Mouse (Mus musculus) midbrain, embryonic 12.5 days (tissue): ENCODE measurements around the gene Nup210l. TPM values are rescaled to one million over a fixed set of nuclear protein-coding genes. Genes with fewer than 3 reads are reported as not detected.

Experiments
- ATAC-seq: fragments of 200-750 bp; cut with Nextera tagmentation; 2 replicates; pipeline ENCODE4 v1.8.0; 2017; ENCODE audit warnings: low read depth, moderate TSS enrichment, moderate library complexity; ENCODE audit not compliant: low FRiP score
- H3K27ac ChIP-seq: fragments of 300-500 bp; sonication (generic); replicated peaks from 2 replicates; pipeline ENCODE4 v1.5.1; 2016; ENCODE audit warnings: mild to moderate bottlenecking
- H3K27me3 ChIP-seq: fragments of 300-500 bp; sonication (generic); 2 replicates; pipeline ENCODE4 v1.6.1; 2016; ENCODE audit warnings: mild to moderate bottlenecking
- H3K36me3 ChIP-seq: fragments of 300-500 bp; sonication (generic); 2 replicates; pipeline ENCODE4 v1.6.1; 2016
- H3K4me1 ChIP-seq: fragments of 300-500 bp; sonication (generic); 2 replicates; pipeline ENCODE4 v1.6.1; 2016
- H3K4me2 ChIP-seq: fragments of 300-500 bp; sonication (generic); replicated peaks from 2 replicates; pipeline ENCODE4 v1.6.1; 2016; ENCODE audit warnings: mild to moderate bottlenecking, moderate library complexity
- H3K4me3 ChIP-seq: fragments of 300-500 bp; sonication (generic); 2 replicates; pipeline ENCODE4 v1.5.1; 2016; ENCODE audit warnings: mild to moderate bottlenecking
- H3K9ac ChIP-seq: fragments of 300-500 bp; sonication (generic); replicated peaks from 2 replicates; pipeline ENCODE4 v1.6.1; 2016; ENCODE audit warnings: mild to moderate bottlenecking, moderate library complexity
- H3K9me3 ChIP-seq: fragments of 300-500 bp; sonication (generic); 2 replicates; pipeline ENCODE4 v1.6.1; 2016; ENCODE audit warnings: mild to moderate bottlenecking
- WGBS: fragments of 180-500 bp; shearing (Covaris S2); methylation state at CpG from one replicate; pipeline ENCODE4 v1.1.7; 2016; 5-methylcytosine and 5-hydroxymethylcytosine counted together
- microRNA counts: library from miRNA; unstranded; fragments of <30 nt; microRNA quantifications from one replicate; lab custom pipeline; 2017
- microRNA-seq: library from miRNA; unstranded; fragments of <30 nt; microRNA quantifications from one replicate; pipeline ENCODE4, GENCODE M21; 2017
- polyA plus RNA-seq: library from polyadenylated mRNA; unstranded; fragments of >200 nt; fragmentation: Nextera tagmentation; extraction: Ambion mirVana; gene quantifications from 2 replicates; pipeline ENCODE4 v1.2.1, GENCODE M21; 2016

The Nup210l gene
- polyA plus RNA-seq, 1 experiment from 2014 or later: 0.57 TPM

- Histone ChIP-seq H3K4me3 (peak overlapping the region; percentile 91), H3K36me3 (peaks cover 39% of the 10 kb centered on the region), H3K4me1 (peaks cover 13% of the 10 kb centered on the region), H3K4me2 (peak overlapping the region; percentile 84), H3K9me3 (no peaks in the 10 kb centered on the region), H3K27ac (peak overlapping the region; percentile 89), H3K27me3 (no peaks in the 10 kb centered on the region), H3K9ac (peak overlapping the region; percentile 96)
- peak; percentile 78 for ATAC-seq
- WGBS: under 1% methylated on average over 41 of the region's 41 CpGs
Observed at GRCm38 (mm10) chr3:90254419-90255193, 150.7 kb downstream of the Nup210l start.

- peak overlapping the region; percentile 91 for H3K4me3 ChIP-seq
- WGBS: 28% methylated on average over 2 of the region's 2 CpGs
- H3K4me1 ChIP-seq: peaks cover 13% of the 10 kb centered on the region
- peak overlapping the region; percentile 84 for H3K4me2 ChIP-seq
- H3K9ac ChIP-seq: peak overlapping the region; percentile 96
- peak overlapping the region; percentile 89 for H3K27ac ChIP-seq
- ATAC-seq: no peak
- no peaks in the 10 kb centered on the region for H3K27me3 ChIP-seq
- peaks cover 45% of the 10 kb centered on the region for H3K36me3 ChIP-seq
- H3K9me3 ChIP-seq: no peaks in the 10 kb centered on the region
Observed at GRCm38 (mm10) chr3:90255194-90255565, 151.2 kb downstream of the Nup210l start.

- Histone ChIP-seq H3K9ac (peak overlapping the region; percentile 96; the same call in 1 of the 2 replicates), H3K4me2 (peak overlapping the region; percentile 84), H3K4me3 (peak overlapping the region; percentile 91), H3K9me3 (no peaks in the 10 kb centered on the region), H3K27ac (no peak overlapping the region), H3K27me3 (no peaks in the 10 kb centered on the region), H3K4me1 (peaks cover 13% of the 10 kb centered on the region), H3K36me3 (peaks cover 46% of the 10 kb centered on the region)
- WGBS: 94% methylated on average over 14 of the region's 14 CpGs
- no peak for ATAC-seq
Observed at GRCm38 (mm10) chr3:90255784-90256353, 151.9 kb downstream of the Nup210l start.

- Histone ChIP-seq H3K9ac (no peak overlapping the region), H3K27me3 (no peaks in the 10 kb centered on the region), H3K4me2 (no peak overlapping the region), H3K4me1 (peaks cover 13% of the 10 kb centered on the region), H3K27ac (no peak overlapping the region), H3K36me3 (peaks cover 48% of the 10 kb centered on the region), H3K9me3 (no peaks in the 10 kb centered on the region), H3K4me3 (no peak overlapping the region)
- 94% methylated on average over 19 of the region's 19 CpGs for WGBS
- no peak for ATAC-seq
Observed at GRCm38 (mm10) chr3:90256731-90257530, 153.0 kb downstream of the Nup210l start.

GRCm38 (mm10) chr3:90258521-90258920, 154.6 kb downstream of the Nup210l start:
- H3K27ac ChIP-seq: no peak overlapping the region
- no peaks in the 10 kb centered on the region for H3K27me3 ChIP-seq
- H3K4me1 ChIP-seq: peaks cover 13% of the 10 kb centered on the region
- WGBS: 89% methylated on average over 4 of the region's 4 CpGs
- H3K36me3 ChIP-seq: peaks cover 64% of the 10 kb centered on the region
- H3K4me3 ChIP-seq: no peak overlapping the region
- no peak overlapping the region for H3K9ac ChIP-seq
- no peak overlapping the region for H3K4me2 ChIP-seq
- H3K9me3 ChIP-seq: no peaks in the 10 kb centered on the region
- ATAC-seq: no peak

MicroRNAs within 50 kb of the gene (microRNA counts, 519-probe panel; counts per million panel counts)
- not detected for microRNA mmu-miR-190b (lab: Ali Mortazavi, UCI)

Small RNA genes within 50 kb of the gene (microRNA-seq; reads per million reads assigned to microRNA genes)
- gene Mir190b: 30.9 reads per million, percentile 39 among the genes with 10 or more reads in this experiment

Other genes starting within 250 kb of the Nup210l start
- gene Il6ra, start 190.9 kb upstream of the Nup210l start, polyA plus RNA-seq: 0.50 and 0.83 TPM in 2 replicates
- 16.5 and 17.3 TPM in 2 replicates for gene Atp8b2, start 140.6 kb upstream of the Nup210l start, polyA plus RNA-seq
- gene Hax1, start 105.4 kb upstream of the Nup210l start, polyA plus RNA-seq: 149 and 150 TPM in 2 replicates
- 185 and 204 TPM in 2 replicates for gene 4933434E20Rik, start 52.5 kb upstream of the Nup210l start, polyA plus RNA-seq
- gene Ubap2l, start 51.5 kb upstream of the Nup210l start, polyA plus RNA-seq: 207 and 222 TPM in 2 replicates
- gene Tpm3, start 31.5 kb upstream of the Nup210l start, polyA plus RNA-seq: 454 and 459 TPM in 2 replicates
- 962 and 971 TPM in 2 replicates for gene Rps27, start 109.5 kb downstream of the Nup210l start, polyA plus RNA-seq
- 21.3 and 24.2 TPM in 2 replicates for gene Rab13, start 109.6 kb downstream of the Nup210l start, polyA plus RNA-seq
- gene Jtb, start 127.5 kb downstream of the Nup210l start, polyA plus RNA-seq: 96.1 and 97.8 TPM in 2 replicates
- 3.8 and 3.9 TPM in 2 replicates for gene Creb3l4, start 139.4 kb downstream of the Nup210l start, polyA plus RNA-seq
- 50.5 and 55.1 TPM in 2 replicates for gene Slc39a1, start 144.0 kb downstream of the Nup210l start, polyA plus RNA-seq
- 21.5 and 21.7 TPM in 2 replicates for gene Crtc2, start 150.0 kb downstream of the Nup210l start, polyA plus RNA-seq
- gene Dennd4b, start 161.1 kb downstream of the Nup210l start, polyA plus RNA-seq: 6.6 and 6.9 TPM in 2 replicates
- 15.5 and 15.9 TPM in 2 replicates for gene Gatad2b, start 189.0 kb downstream of the Nup210l start, polyA plus RNA-seq